Mouse (Mus musculus): ENCODE results near the gene Tspan1. TPM values are rescaled to one million over a fixed set of nuclear protein-coding genes. Genes with fewer than 3 reads are reported as not detected.

Gene Tspan1
- total and polyA plus RNA-seq, 2 experiments: 0.09 to 0.27 TPM

DNA sequence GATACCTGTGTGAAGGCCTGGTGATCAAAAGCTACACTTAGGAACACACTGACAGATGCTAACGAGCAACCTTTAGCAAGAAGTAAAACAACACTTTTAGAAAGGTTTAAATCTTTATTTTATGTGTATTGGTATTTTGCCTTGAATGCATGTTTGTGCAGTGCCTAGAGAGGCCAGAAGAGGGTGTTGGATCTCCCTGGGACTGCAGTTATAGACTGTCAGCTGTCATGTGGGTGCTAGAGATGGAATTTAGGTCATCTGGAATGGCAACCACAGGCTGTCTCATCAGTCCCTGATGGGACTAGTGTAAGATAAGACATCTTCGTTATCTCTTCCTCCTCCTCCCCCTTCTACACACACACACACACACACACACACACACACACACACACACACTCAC lies 31.0 kb upstream of the Tspan1 start:
- Histone ChIP-seq H3K36me3 (ENCODE audit: control insufficient read depth, insufficient read depth, low read length) (no peaks in the 10 kb centered on the region), H3K27me3 (ENCODE audit: control insufficient read depth, insufficient read depth, low read length) (no peaks in the 10 kb centered on the region), H3K4me1 (ENCODE audit: control insufficient read depth, insufficient read depth, low read length) (no peaks in the 10 kb centered on the region), H3K27ac (replicated peaks; ENCODE audit: insufficient read depth, low read depth, low read length) (no peak overlapping the region), H3K9ac (ENCODE audit: low read depth, low read length) (no peak overlapping the region), H3K4me3 (ENCODE audit: insufficient read depth, low read depth, low read length) (no peak overlapping the region), H3K79me2 (ENCODE audit: control insufficient read depth, insufficient read depth, low read length) (no peaks in the 10 kb centered on the region)
- no peak for DNase-seq (ENCODE audit: extremely low read depth, low read depth, low spot score)
- TF ChIP-seq POLR2A (IDR thresholded peaks at IDR 0.05; ENCODE audit: extremely low read depth, insufficient read depth, low read length): no peak
- no peak for TF ChIP-seq CTCF (IDR thresholded peaks at IDR 0.05; ENCODE audit: low read depth, low read length)
- 81% methylated on average over 2 of the region's 2 CpGs for WGBS

DNA sequence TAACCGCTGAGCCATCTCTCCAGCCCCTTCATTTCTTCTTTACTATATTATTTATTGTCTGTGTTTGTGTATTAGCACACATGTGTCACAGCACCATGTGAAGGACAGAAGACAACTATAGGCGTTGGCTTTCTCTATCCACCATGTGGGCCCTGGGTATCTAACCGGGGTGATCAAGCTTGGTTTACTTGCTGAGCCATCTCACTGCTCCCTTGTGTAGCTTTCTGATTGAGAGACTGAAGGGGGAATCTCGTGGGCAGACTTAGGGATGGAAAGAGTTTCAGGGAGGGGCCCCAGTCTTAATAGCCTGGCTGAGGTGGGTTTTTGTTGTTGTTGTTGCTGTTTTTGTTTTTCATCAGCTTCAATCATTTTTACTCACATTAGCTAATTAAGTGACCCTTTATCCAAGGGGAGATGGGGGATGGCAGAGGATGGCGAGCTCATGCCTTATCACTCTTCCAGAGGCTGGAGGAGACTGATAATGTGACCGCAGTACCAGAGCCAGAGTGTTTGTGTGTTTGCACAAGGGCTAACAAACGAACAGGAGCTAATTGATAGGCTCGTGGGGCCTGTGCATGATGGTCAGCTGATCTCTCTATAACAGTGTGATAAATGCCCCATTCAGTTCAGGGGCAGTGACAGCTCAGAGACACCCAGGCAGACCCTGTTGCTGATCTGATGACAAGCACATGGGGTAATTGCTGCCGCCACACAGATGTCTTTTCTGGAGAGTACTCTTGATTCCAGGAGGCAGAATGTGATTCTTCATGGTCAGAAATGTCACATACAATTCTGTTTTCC lies 26.4 kb upstream of the Tspan1 start:
- no peak overlapping the region for H3K27ac ChIP-seq (replicated peaks; ENCODE audit: insufficient read depth, low read depth, low read length)
- H3K79me2 ChIP-seq (ENCODE audit: control insufficient read depth, insufficient read depth, low read length): no peaks in the 10 kb centered on the region
- H3K27me3 ChIP-seq (ENCODE audit: control insufficient read depth, insufficient read depth, low read length): no peaks in the 10 kb centered on the region
- H3K4me1 ChIP-seq (ENCODE audit: control insufficient read depth, insufficient read depth, low read length): no peaks in the 10 kb centered on the region
- WGBS: 61% methylated on average over 9 of the region's 9 CpGs
- no peaks in the 10 kb centered on the region for H3K36me3 ChIP-seq (ENCODE audit: control insufficient read depth, insufficient read depth, low read length)
- TF ChIP-seq CTCF (IDR thresholded peaks at IDR 0.05; ENCODE audit: low read depth, low read length) (no peak), POLR2A (IDR thresholded peaks at IDR 0.05; ENCODE audit: extremely low read depth, insufficient read depth, low read length) (no peak)
- no peak overlapping the region for H3K9ac ChIP-seq (ENCODE audit: low read depth, low read length)
- no peak for DNase-seq (ENCODE audit: extremely low read depth, low read depth, low spot score)
- H3K4me3 ChIP-seq (ENCODE audit: insufficient read depth, low read depth, low read length): no peak overlapping the region

GRCm38 (mm10) chr4:116192286-116192835 lies 25.0 kb upstream of the Tspan1 start:
- 78% methylated on average over 4 of the region's 4 CpGs for WGBS
- H3K27ac ChIP-seq (replicated peaks; ENCODE audit: insufficient read depth, low read depth, low read length): no peak overlapping the region
- no peaks in the 10 kb centered on the region for H3K27me3 ChIP-seq (ENCODE audit: control insufficient read depth, insufficient read depth, low read length)
- H3K9ac ChIP-seq (ENCODE audit: low read depth, low read length): no peak overlapping the region
- no peak overlapping the region for H3K4me3 ChIP-seq (ENCODE audit: insufficient read depth, low read depth, low read length)
- no peaks in the 10 kb centered on the region for H3K36me3 ChIP-seq (ENCODE audit: control insufficient read depth, insufficient read depth, low read length)
- H3K79me2 ChIP-seq (ENCODE audit: control insufficient read depth, insufficient read depth, low read length): no peaks in the 10 kb centered on the region
- H3K4me1 ChIP-seq (ENCODE audit: control insufficient read depth, insufficient read depth, low read length): no peaks in the 10 kb centered on the region
- DNase-seq (ENCODE audit: extremely low read depth, low read depth, low spot score): no peak
- TF ChIP-seq CTCF (IDR thresholded peaks at IDR 0.05; ENCODE audit: low read depth, low read length) (no peak), POLR2A (IDR thresholded peaks at IDR 0.05; ENCODE audit: extremely low read depth, insufficient read depth, low read length) (no peak)

DNA sequence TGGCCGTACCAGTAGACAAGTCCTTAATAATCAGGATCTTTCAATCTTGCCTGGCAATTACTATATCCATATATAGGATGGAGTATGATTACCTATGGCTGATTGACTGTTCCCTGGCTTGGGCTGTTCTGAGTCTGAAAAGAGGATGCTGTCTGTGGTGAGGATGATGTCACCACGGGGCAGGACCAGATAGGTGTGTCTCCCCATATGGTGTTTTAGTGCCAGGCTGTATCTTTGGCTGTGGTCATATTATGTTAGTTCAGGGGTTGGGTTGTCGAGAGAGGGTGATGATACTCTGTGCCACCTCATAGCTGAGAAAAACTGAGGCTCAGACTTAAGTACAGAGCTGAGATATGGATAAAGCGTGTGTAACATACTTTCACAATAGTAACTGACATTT lies 17.7 kb upstream of the Tspan1 start:
- Histone ChIP-seq H3K27me3 (ENCODE audit: control insufficient read depth, insufficient read depth, low read length) (no peaks in the 10 kb centered on the region), H3K9ac (ENCODE audit: low read depth, low read length) (no peak overlapping the region), H3K4me3 (ENCODE audit: insufficient read depth, low read depth, low read length) (no peak overlapping the region), H3K27ac (replicated peaks; ENCODE audit: insufficient read depth, low read depth, low read length) (no peak overlapping the region), H3K36me3 (ENCODE audit: control insufficient read depth, insufficient read depth, low read length) (no peaks in the 10 kb centered on the region), H3K4me1 (ENCODE audit: control insufficient read depth, insufficient read depth, low read length) (no peaks in the 10 kb centered on the region), H3K79me2 (ENCODE audit: control insufficient read depth, insufficient read depth, low read length) (no peaks in the 10 kb centered on the region)
- WGBS: 88% methylated on average over 4 of the region's 4 CpGs
- no peak for DNase-seq (ENCODE audit: extremely low read depth, low read depth, low spot score)
- TF ChIP-seq CTCF (IDR thresholded peaks at IDR 0.05; ENCODE audit: low read depth, low read length) (no peak), POLR2A (IDR thresholded peaks at IDR 0.05; ENCODE audit: extremely low read depth, insufficient read depth, low read length) (no peak)

DNA sequence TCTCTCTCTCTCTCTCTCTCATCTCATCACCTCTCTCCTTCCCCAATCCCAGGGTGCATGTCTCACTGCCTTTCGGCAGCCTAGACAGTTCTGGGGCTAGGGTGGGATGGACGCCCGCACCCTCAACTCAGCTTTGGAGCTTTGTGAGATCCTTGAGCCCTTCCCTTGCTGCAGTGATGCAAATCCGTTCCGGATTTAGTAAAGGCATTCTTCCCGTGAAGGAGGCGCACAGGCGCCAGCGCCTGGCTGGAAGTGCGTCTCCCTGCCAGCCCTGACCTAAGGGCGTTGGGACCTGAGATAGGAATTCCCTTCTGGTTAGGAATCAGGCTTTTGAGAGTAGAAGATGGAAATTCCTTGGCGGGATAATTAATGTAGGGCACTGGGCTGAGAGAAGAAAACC lies 15.3 kb upstream of the Tspan1 start:
- H3K9ac ChIP-seq (ENCODE audit: low read depth, low read length): 0 out of 2 replicates have a peak overlapping the region, but pooled peaks have one; percentile 2

DNA sequence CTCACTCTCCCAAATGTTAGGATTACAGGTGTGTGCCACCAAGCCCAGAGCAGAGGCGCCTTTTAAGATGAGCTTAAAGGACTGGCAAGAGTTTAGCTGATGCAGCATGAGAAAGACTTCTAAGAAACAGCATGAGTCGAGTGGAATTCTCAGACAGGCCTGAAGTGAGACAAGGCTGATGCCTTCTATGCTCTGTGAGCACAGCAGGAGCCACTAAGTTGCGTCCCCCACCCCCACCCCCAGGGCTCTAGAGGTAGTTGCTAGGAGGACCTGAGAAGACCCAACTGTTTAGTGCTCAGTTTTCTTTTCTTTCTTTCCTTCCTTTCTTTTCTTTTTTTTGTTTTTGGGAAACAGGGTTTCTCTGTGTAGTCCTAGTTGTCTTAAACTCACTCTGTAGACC lies 14.7 kb upstream of the Tspan1 start:
- no peak overlapping the region for H3K9ac ChIP-seq (ENCODE audit: low read depth, low read length)
- 0 out of 2 replicates have a peak, but pooled peaks cover 2% of the 10 kb centered on the region for H3K4me1 ChIP-seq (ENCODE audit: control insufficient read depth, insufficient read depth, low read length)
- H3K27me3 ChIP-seq (ENCODE audit: control insufficient read depth, insufficient read depth, low read length): no peaks in the 10 kb centered on the region
- no peak overlapping the region for H3K27ac ChIP-seq (replicated peaks; ENCODE audit: insufficient read depth, low read depth, low read length)
- WGBS: 64% methylated on average over 3 of the region's 3 CpGs
- no peaks in the 10 kb centered on the region for H3K36me3 ChIP-seq (ENCODE audit: control insufficient read depth, insufficient read depth, low read length)
- no peak for TF ChIP-seq POLR2A (IDR thresholded peaks at IDR 0.05; ENCODE audit: extremely low read depth, insufficient read depth, low read length)
- TF ChIP-seq CTCF (IDR thresholded peaks at IDR 0.05; ENCODE audit: low read depth, low read length): no peak
- H3K4me3 ChIP-seq (ENCODE audit: insufficient read depth, low read depth, low read length): no peak overlapping the region
- no peaks in the 10 kb centered on the region for H3K79me2 ChIP-seq (ENCODE audit: control insufficient read depth, insufficient read depth, low read length)
- no peak for DNase-seq (ENCODE audit: extremely low read depth, low read depth, low spot score)

More for the DNA sequence above, 15.3 kb upstream of the Tspan1 start:
- TF ChIP-seq POLR2A (IDR thresholded peaks at IDR 0.05; ENCODE audit: extremely low read depth, insufficient read depth, low read length) (no peak), CTCF (IDR thresholded peaks at IDR 0.05; ENCODE audit: low read depth, low read length) (no peak)
- H3K79me2 ChIP-seq (ENCODE audit: control insufficient read depth, insufficient read depth, low read length): no peaks in the 10 kb centered on the region
- no peaks in the 10 kb centered on the region for H3K36me3 ChIP-seq (ENCODE audit: control insufficient read depth, insufficient read depth, low read length)
- DNase-seq (ENCODE audit: extremely low read depth, low read depth, low spot score): no peak
- H3K27ac ChIP-seq (replicated peaks; ENCODE audit: insufficient read depth, low read depth, low read length): 0 out of 2 replicates have a peak overlapping the region, but pooled peaks have one; percentile 20
- no peak overlapping the region for H3K4me3 ChIP-seq (ENCODE audit: insufficient read depth, low read depth, low read length)
- WGBS: 33% methylated on average over 12 of the region's 12 CpGs
- no peaks in the 10 kb centered on the region for H3K27me3 ChIP-seq (ENCODE audit: control insufficient read depth, insufficient read depth, low read length)
- no peaks in the 10 kb centered on the region for H3K4me1 ChIP-seq (ENCODE audit: control insufficient read depth, insufficient read depth, low read length)
